Mouse (Mus musculus): ENCODE results near the gene Pcare. TPM values are rescaled to one million over a fixed set of nuclear protein-coding genes. Genes with fewer than 3 reads are reported as not detected.

The Pcare gene
- total and polyA plus RNA-seq, 3 experiments, result not detected

GRCm38 (mm10) chr17:71760536-71760935, 7.8 kb upstream of the Pcare start:
- no peak for TF ChIP-seq CTCF (conservative IDR thresholded peaks at IDR 0.05 in 1 of 2, IDR thresholded peaks at IDR 0.05 in 1 of 2; ENCODE audit: low read depth in 2 of 2, low read length in 2 of 2)
- no peak for TF ChIP-seq MAZ (IDR thresholded peaks at IDR 0.05; ENCODE audit: low read depth, low read length)
- TF ChIP-seq BHLHE40 (IDR thresholded peaks at IDR 0.05; ENCODE audit: low read depth, low read length), result 0 out of 2 replicates have a peak, but pooled peaks have one; percentile 9
- in situ Hi-C loops (cut with MboI; ENCODE audit: low pct_ligation_motif_present, low pct_unique_long_range_greater_than_20kb, low sequenced_read_pairs), result no loop called here
- no peaks in the 10 kb centered on the region for H3K27me3 ChIP-seq (replicated peaks)
- H3K36me3 ChIP-seq (replicated peaks in 1 of 2; ENCODE audit: control insufficient read depth in 1 of 2, insufficient read depth in 1 of 2, low read length in 1 of 2), result no peaks in the 10 kb centered on the region
- H3K27ac ChIP-seq (ENCODE audit: insufficient read depth, low read depth), result no peak overlapping the region
- no peak for DNase-seq (ENCODE audit: extremely low read depth)
- H3K4me3 ChIP-seq (replicated peaks in 1 of 3; ENCODE audit: low read depth in 2 of 3, low read length in 2 of 3, poor library complexity in 1 of 3), result no peak overlapping the region
- H3K79me2 ChIP-seq (replicated peaks; ENCODE audit: control insufficient read depth, extremely low read depth, insufficient read depth, poor library complexity, severe bottlenecking), result no peaks in the 10 kb centered on the region
- H3K4me1 ChIP-seq (ENCODE audit: control insufficient read depth in 1 of 2, insufficient read depth in 2 of 2), result no peaks in the 10 kb centered on the region
- dilution Hi-C loops (cut with MboI; ENCODE audit: extremely low pct_ligation_motif_present, extremely low pct_unique_long_range_greater_than_20kb, low sequenced_read_pairs), result no loop called here
- no peak overlapping the region for H3K9ac ChIP-seq (ENCODE audit: insufficient read depth, low read depth)
- H3K4me2 ChIP-seq (ENCODE audit: insufficient read depth, low read depth, poor library complexity, severe bottlenecking), result no peak overlapping the region
- H3K9me3 ChIP-seq (replicated peaks; ENCODE audit: low read length), result peaks cover 3% of the 10 kb centered on the region

- Histone ChIP-seq H3K4me2 (ENCODE audit: insufficient read depth, low read depth, poor library complexity, severe bottlenecking) (no peak overlapping the region), H3K36me3 (replicated peaks in 1 of 2; ENCODE audit: control insufficient read depth in 1 of 2, insufficient read depth in 1 of 2, low read length in 1 of 2) (no peaks in the 10 kb centered on the region), H3K4me1 (ENCODE audit: control insufficient read depth in 1 of 2, insufficient read depth in 2 of 2) (no peaks in the 10 kb centered on the region), H3K27ac (ENCODE audit: insufficient read depth, low read depth) (no peak overlapping the region), H3K9ac (ENCODE audit: insufficient read depth, low read depth) (no peak overlapping the region), H3K27me3 (replicated peaks) (peaks cover 16% of the 10 kb centered on the region), H3K9me3 (replicated peaks; ENCODE audit: low read length) (no peaks in the 10 kb centered on the region), H3K79me2 (replicated peaks; ENCODE audit: control insufficient read depth, extremely low read depth, insufficient read depth, poor library complexity, severe bottlenecking) (no peaks in the 10 kb centered on the region), H3K4me3 (replicated peaks in 1 of 3; ENCODE audit: low read depth in 2 of 3, low read length in 2 of 3, poor library complexity in 1 of 3) (no peak overlapping the region)
- dilution Hi-C loops (cut with MboI; ENCODE audit: extremely low pct_ligation_motif_present, extremely low pct_unique_long_range_greater_than_20kb, low sequenced_read_pairs) (no loop called here), in situ Hi-C loops (cut with MboI; ENCODE audit: low pct_ligation_motif_present, low pct_unique_long_range_greater_than_20kb, low sequenced_read_pairs) (no loop called here)
- DNase-seq (ENCODE audit: extremely low read depth), result no peak
- no peak for TF ChIP-seq ELF1 (IDR thresholded peaks at IDR 0.05; ENCODE audit: low read depth, low read length)
Measured at GRCm38 (mm10) chr17:71749616-71750168, 3.0 kb downstream of the Pcare start.

GRCm38 (mm10) chr17:71747561-71747960, 5.1 kb downstream of the Pcare start:
- in situ Hi-C loops (cut with MboI; ENCODE audit: low pct_ligation_motif_present, low pct_unique_long_range_greater_than_20kb, low sequenced_read_pairs), result no loop called here
- H3K9ac ChIP-seq (ENCODE audit: insufficient read depth, low read depth), result no peak overlapping the region
- H3K9me3 ChIP-seq (replicated peaks; ENCODE audit: low read length), result no peaks in the 10 kb centered on the region
- no peak for DNase-seq (ENCODE audit: extremely low read depth)
- dilution Hi-C loops (cut with MboI; ENCODE audit: extremely low pct_ligation_motif_present, extremely low pct_unique_long_range_greater_than_20kb, low sequenced_read_pairs), result no loop called here
- TF ChIP-seq MAZ (IDR thresholded peaks at IDR 0.05; ENCODE audit: low read depth, low read length), result no peak
- TF ChIP-seq ZNF384 (IDR thresholded peaks at IDR 0.05; ENCODE audit: low read depth, low read length), result no peak
- TF ChIP-seq MAFK (IDR thresholded peaks at IDR 0.05; ENCODE audit: insufficient replicate concordance, low read length), result no peak
- no peak for TF ChIP-seq EP300 (IDR thresholded peaks at IDR 0.05; ENCODE audit: low read length)
- no peak for TF ChIP-seq ETS1 (conservative IDR thresholded peaks at IDR 0.05; ENCODE audit: low read depth, low read length)
- no peak for TF ChIP-seq MXI1 (IDR thresholded peaks at IDR 0.05; ENCODE audit: low read depth, low read length)
- TF ChIP-seq SIN3A (IDR thresholded peaks at IDR 0.05; ENCODE audit: low read length), result no peak
- TF ChIP-seq USF2 (conservative IDR thresholded peaks at IDR 0.05; ENCODE audit: low read depth, low read length), result no peak
- H3K36me3 ChIP-seq (replicated peaks in 1 of 2; ENCODE audit: control insufficient read depth in 1 of 2, insufficient read depth in 1 of 2, low read length in 1 of 2), result no peaks in the 10 kb centered on the region
- no peak overlapping the region for H3K4me2 ChIP-seq (ENCODE audit: insufficient read depth, low read depth, poor library complexity, severe bottlenecking)
- no peak overlapping the region for H3K4me3 ChIP-seq (replicated peaks in 1 of 3; ENCODE audit: low read depth in 2 of 3, low read length in 2 of 3, poor library complexity in 1 of 3)
- peaks cover 16% of the 10 kb centered on the region for H3K27me3 ChIP-seq (replicated peaks)
- H3K4me1 ChIP-seq (ENCODE audit: control insufficient read depth in 1 of 2, insufficient read depth in 2 of 2), result no peaks in the 10 kb centered on the region
- H3K27ac ChIP-seq (ENCODE audit: insufficient read depth, low read depth), result no peak overlapping the region
- H3K79me2 ChIP-seq (replicated peaks; ENCODE audit: control insufficient read depth, extremely low read depth, insufficient read depth, poor library complexity, severe bottlenecking), result no peaks in the 10 kb centered on the region

All from CH12.LX (cell line).